In genomic region chr11:28852361-28852919, GRCm38 (mm10) we compare ENCODE assay signal across 10 mouse cellular contexts. TPM values are rescaled to one million over a fixed set of nuclear protein-coding genes. Genes with fewer than 3 reads are reported as not detected.
DNase-seq lines count a peak whose midpoint lies in the region; ATAC-seq and TF ChIP-seq lines count a peak whose summit lies in the region.
"Had no signal": no experiment of that assay in that cellular context is flagged by ENCODE, and none has a peak within 500 bp of the region (broad histone marks: within the 10 kb centered on the region; RNA-seq: fewer than 3 reads in every experiment).

No protein-coding gene starts in this region.

- TF ChIP-seq POLR2A in lung, adult 2 months (IDR thresholded peaks at IDR 0.05; ENCODE audit: borderline replicate concordance, extremely low read depth, low read depth, low read length): no peak

- H3K36me3 ChIP-seq in lung, postnatal 0 days (ENCODE audit: insufficient read depth, low read length): no peaks in the 10 kb centered on the region
- H3K36me3 ChIP-seq in limb, embryonic 10.5 days: no peaks in the 10 kb centered on the region
- H3K36me3 ChIP-seq in stomach, embryonic 15.5 days: no peaks in the 10 kb centered on the region

- no peaks in the 10 kb centered on the region; the same call in 1 of the 2 replicates for H3K27me3 ChIP-seq in lung, postnatal 0 days (replicated peaks; ENCODE audit: insufficient read depth, low read length)
- peaks cover 31% of the 10 kb centered on the region for H3K27me3 ChIP-seq in limb, embryonic 10.5 days (ENCODE audit: low read depth, poor library complexity, severe bottlenecking)
- H3K27me3 ChIP-seq in stomach, embryonic 15.5 days (replicated peaks): no peaks in the 10 kb centered on the region

- 15% methylated on average over 6 of the region's 6 CpGs for WGBS in lung, postnatal 0 days
- 18% methylated on average over 6 of the region's 6 CpGs for WGBS in lung, adult 2 months
- 24% methylated on average over 6 of the region's 6 CpGs for WGBS in limb, embryonic 10.5 days
- 28% methylated on average over 6 of the region's 6 CpGs for WGBS in stomach, embryonic 15.5 days

- no peak overlapping the region for H3K27ac ChIP-seq in lung, postnatal 0 days (ENCODE audit: low read length)
- 0 out of 2 replicates have a peak overlapping the region, but pooled peaks have one; percentile 82 for H3K27ac ChIP-seq in limb, embryonic 10.5 days
- H3K27ac ChIP-seq in stomach, embryonic 15.5 days: no peak overlapping the region

- no peak for TF ChIP-seq CTCF in lung, postnatal 0 days (IDR thresholded peaks at IDR 0.05)
- no peak for TF ChIP-seq CTCF in lung, adult 2 months (IDR thresholded peaks at IDR 0.05; ENCODE audit: insufficient read depth, low read length)

- peak overlapping the region; percentile 43 for H3K4me3 ChIP-seq in lung, postnatal 0 days (ENCODE audit: low read depth, low read length)
- no peak overlapping the region for H3K4me3 ChIP-seq in lung, adult 2 months (replicated peaks; ENCODE audit: extremely low read depth, low read depth, low read length)
- H3K4me3 ChIP-seq in limb, embryonic 10.5 days: peak overlapping the region; percentile 69
- H3K4me3 ChIP-seq in stomach, embryonic 15.5 days (replicated peaks): no peak overlapping the region

- H3K9me3 ChIP-seq in lung, postnatal 0 days (ENCODE audit: low read length): no peaks in the 10 kb centered on the region
- H3K9me3 ChIP-seq in limb, embryonic 10.5 days (replicated peaks): no peaks in the 10 kb centered on the region
- H3K9me3 ChIP-seq in stomach, embryonic 15.5 days: no peaks in the 10 kb centered on the region

- H3K4me1 ChIP-seq in lung, postnatal 0 days (ENCODE audit: insufficient read depth, low read depth, low read length): no peaks in the 10 kb centered on the region
- H3K4me1 ChIP-seq in lung, adult 2 months (ENCODE audit: control insufficient read depth, insufficient read depth, low read length): peaks cover 2% of the 10 kb centered on the region
- H3K4me1 ChIP-seq in limb, embryonic 10.5 days: peaks cover 21% of the 10 kb centered on the region
- H3K4me1 ChIP-seq in stomach, embryonic 15.5 days: no peaks in the 10 kb centered on the region

- H3K4me2 ChIP-seq in lung, postnatal 0 days (replicated peaks; ENCODE audit: low read depth, low read length): peak overlapping the region; percentile 71
- H3K4me2 ChIP-seq in stomach, embryonic 15.5 days: peak overlapping the region; percentile 87

- DNase-seq in embryo, embryonic 10.5 days (ENCODE audit: low spot score): peak; percentile 6
- DNase-seq in embryo, embryonic 10 days (ENCODE audit: low spot score): no peak
- no peak for DNase-seq in lung, postnatal 0 days (ENCODE audit: low spot score)
- no peak for DNase-seq in lung, adult 2 months
- no peak for DNase-seq in limb, embryonic 10.5 days (ENCODE audit: low spot score)
- DNase-seq in thymus, postnatal 10 days (ENCODE audit: low spot score in 2 of 2): no peak
- DNase-seq in spleen, postnatal 14 days (ENCODE audit: low spot score in 2 of 2): no peak
- DNase-seq: cerebellum, adult 11-12 months; thymus, adult 2 months had no signal

- no peak overlapping the region for H3K9ac ChIP-seq in lung, postnatal 0 days (replicated peaks; ENCODE audit: low read depth)
- no peak overlapping the region for H3K9ac ChIP-seq in stomach, embryonic 15.5 days

- no peak for TF ChIP-seq EP300 in lung, postnatal 0 days (IDR thresholded peaks at IDR 0.05)

- ATAC-seq in lung, postnatal 0 days: no peak; the same call in 1 of the 2 replicates
- no peak for ATAC-seq in stomach, embryonic 15.5 days (ENCODE audit: insufficient read depth, low FRiP score, low read depth)

RNA-seq across cellular contexts. Expression of gene Efemp1, which starts 0.6 kb away (rescaled TPM):
- polyA plus RNA-seq in lung, postnatal 0 days (2015; fragmentation: Nextera tagmentation; extraction: Ambion mirVana): 25.8 and 39.7 TPM in 2 replicates
- polyA plus RNA-seq in lung, adult 2 months (2012; rRNA removed): 112 and 121 TPM in 2 replicates
- polyA plus RNA-seq in limb, embryonic 10.5 days (2016; fragmentation: Nextera tagmentation; extraction: Ambion mirVana): 4.9 and 5.0 TPM in 2 replicates
- polyA plus RNA-seq in stomach, embryonic 15.5 days (2015; fragmentation: Nextera tagmentation; extraction: Ambion mirVana): 14.8 and 15.6 TPM in 2 replicates

Comparison
In these comparisons a context has a peak if more than half of its experiments do, and no peak if none do; other contexts are left out.
1. H3K4me3 ChIP-seq: peak in lung, postnatal 0 days (single experiment) and limb, embryonic 10.5 days (single experiment); none in lung, adult 2 months (single experiment) and stomach, embryonic 15.5 days (single experiment).